Mouse (Mus musculus) limb, embryonic 12.5 days (tissue): Measurements from ENCODE around the gene Nav3. TPM values are rescaled to one million over a fixed set of nuclear protein-coding genes. Genes with fewer than 3 reads are reported as not detected.

ENCODE experiments used
- ATAC-seq: fragments of 200-750 bp; cut with Nextera tagmentation; 2 replicates; pipeline ENCODE4 v1.8.0; 2017; ENCODE audit warnings: low read depth, moderate TSS enrichment; ENCODE audit not compliant: insufficient number of reproducible peaks, insufficient read depth, low FRiP score, low TSS enrichment
- H3K27ac ChIP-seq: fragments of 300-500 bp; sonication (generic); 2 replicates; pipeline ENCODE4 v1.5.1; 2016; ENCODE audit warnings: mild to moderate bottlenecking, moderate library complexity
- H3K27me3 ChIP-seq: fragments of 300-500 bp; sonication (generic); 2 replicates; pipeline ENCODE4 v1.6.1; 2016; ENCODE audit warnings: mild to moderate bottlenecking, moderate library complexity
- H3K36me3 ChIP-seq: fragments of 300-500 bp; sonication (generic); 2 replicates; pipeline ENCODE4 v1.6.1; 2016; ENCODE audit warnings: mild to moderate bottlenecking, moderate library complexity
- H3K4me1 ChIP-seq: fragments of 300-500 bp; sonication (generic); replicated peaks from 2 replicates; pipeline ENCODE4 v1.6.1; 2016
- H3K4me2 ChIP-seq: fragments of 300-500 bp; sonication (generic); 2 replicates; pipeline ENCODE4 v1.6.1; 2016; ENCODE audit warnings: mild to moderate bottlenecking, moderate library complexity
- H3K4me3 ChIP-seq: fragments of 300-500 bp; sonication (generic); replicated peaks from 2 replicates; pipeline ENCODE4 v1.5.1; 2016; ENCODE audit warnings: mild to moderate bottlenecking
- H3K9ac ChIP-seq: fragments of 300-500 bp; sonication (generic); replicated peaks from 2 replicates; pipeline ENCODE4 v1.6.1; 2016; ENCODE audit warnings: mild to moderate bottlenecking, moderate library complexity
- H3K9me3 ChIP-seq: fragments of 300-500 bp; sonication (generic); 2 replicates; pipeline ENCODE4 v1.6.1; 2016; ENCODE audit warnings: mild to moderate bottlenecking, moderate library complexity
- WGBS: fragments of 180-500 bp; shearing (Covaris S2); methylation state at CpG from one replicate; pipeline ENCODE4 v1.1.7; 2016; 5-methylcytosine and 5-hydroxymethylcytosine counted together
- polyA plus RNA-seq: library from polyadenylated mRNA; unstranded; fragments of >200 nt; fragmentation: Nextera tagmentation; extraction: Ambion mirVana; gene quantifications from 2 replicates; pipeline ENCODE4 v1.2.1, GENCODE M21; 2016

Gene Nav3
- polyA plus RNA-seq, 1 experiment from 2014 or later: 3.0 TPM

DNA sequence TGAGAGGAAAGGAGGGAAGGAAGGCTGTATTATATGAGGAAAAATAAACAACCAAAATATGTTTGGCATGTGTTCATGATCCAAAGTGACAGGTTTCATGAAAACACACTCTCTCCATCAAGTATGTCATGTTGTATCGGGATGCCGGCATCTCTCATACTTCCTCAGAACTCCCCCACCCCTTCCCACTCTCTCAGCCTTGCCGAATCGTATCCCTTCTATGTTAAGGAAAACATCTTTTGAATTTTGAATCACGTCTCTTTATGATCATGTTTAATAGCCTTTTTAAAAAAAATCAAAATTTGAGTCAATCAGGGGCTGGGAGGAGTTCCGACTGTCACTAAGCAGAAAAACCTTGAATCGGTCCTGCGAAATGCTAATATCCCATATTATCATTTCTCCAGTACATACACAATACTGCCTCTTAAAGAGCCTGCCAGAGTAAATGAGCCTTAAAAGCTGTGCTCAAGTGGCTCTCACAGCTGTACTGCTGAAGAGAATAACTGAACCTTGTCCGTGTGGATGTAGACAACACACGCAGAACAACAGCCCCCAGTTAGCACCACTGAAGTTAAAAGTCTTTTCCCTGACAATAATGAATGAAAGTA lies 165.9 kb downstream of the Nav3 start:
- Histone ChIP-seq H3K9ac (no peak overlapping the region), H3K27me3 (no peaks in the 10 kb centered on the region), H3K4me1 (no peaks in the 10 kb centered on the region), H3K4me2 (no peak overlapping the region), H3K36me3 (no peaks in the 10 kb centered on the region), H3K4me3 (no peak overlapping the region), H3K9me3 (no peaks in the 10 kb centered on the region), H3K27ac (no peak overlapping the region)
- WGBS: 91% methylated on average over 10 of the region's 10 CpGs
- no peak for ATAC-seq

DNA sequence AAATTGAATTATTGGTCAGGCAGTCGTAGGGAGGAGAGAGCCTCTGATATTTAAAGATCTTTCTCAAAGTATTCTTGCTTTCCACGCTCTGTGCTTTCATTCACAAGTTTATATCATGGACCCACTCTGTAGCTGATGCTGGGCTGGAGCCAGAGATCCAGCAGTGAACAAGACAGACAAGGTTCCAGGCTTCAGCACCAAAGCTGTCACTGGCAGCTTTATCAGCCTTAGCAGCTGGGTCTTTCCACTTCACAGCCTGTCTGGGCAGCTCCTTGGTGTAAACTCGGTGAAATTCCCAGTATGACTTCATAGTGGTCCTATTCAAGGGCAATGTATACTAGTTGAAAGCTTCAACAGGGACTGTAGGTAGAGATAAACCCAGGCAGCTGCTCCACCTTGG lies 172.1 kb downstream of the Nav3 start:
- no peak overlapping the region for H3K4me2 ChIP-seq
- no peaks in the 10 kb centered on the region for H3K27me3 ChIP-seq
- no peak overlapping the region for H3K4me3 ChIP-seq
- no peak overlapping the region for H3K9ac ChIP-seq
- no peaks in the 10 kb centered on the region for H3K4me1 ChIP-seq
- H3K9me3 ChIP-seq: no peaks in the 10 kb centered on the region
- ATAC-seq: no peak
- H3K36me3 ChIP-seq: no peaks in the 10 kb centered on the region
- WGBS: 84% methylated on average over 3 of the region's 3 CpGs
- no peak overlapping the region for H3K27ac ChIP-seq

DNA sequence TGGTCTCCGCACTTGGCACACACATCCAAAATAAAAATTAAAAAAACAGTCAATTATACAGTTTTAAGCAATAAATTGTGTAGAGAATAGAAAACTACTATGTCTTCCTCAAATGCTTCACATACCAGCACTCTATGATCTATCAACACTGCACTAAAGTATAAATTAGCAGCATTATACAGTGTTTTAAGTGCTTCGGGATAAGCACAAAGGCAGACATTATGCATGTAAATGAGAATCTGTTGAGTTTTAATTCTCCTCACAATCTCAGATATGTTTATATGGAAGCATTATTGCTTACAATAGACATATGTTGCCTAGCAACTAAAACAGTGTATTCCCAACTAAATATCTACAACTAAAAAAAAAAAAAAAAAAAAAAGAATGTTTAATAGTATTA lies 183.2 kb downstream of the Nav3 start:
- Histone ChIP-seq H3K4me2 (no peak overlapping the region), H3K27ac (no peak overlapping the region), H3K27me3 (no peaks in the 10 kb centered on the region), H3K9me3 (no peaks in the 10 kb centered on the region), H3K4me1 (no peaks in the 10 kb centered on the region), H3K9ac (no peak overlapping the region), H3K4me3 (no peak overlapping the region), H3K36me3 (no peaks in the 10 kb centered on the region)
- no peak for ATAC-seq
- 91% methylated on average over 2 of the region's 2 CpGs for WGBS

DNA sequence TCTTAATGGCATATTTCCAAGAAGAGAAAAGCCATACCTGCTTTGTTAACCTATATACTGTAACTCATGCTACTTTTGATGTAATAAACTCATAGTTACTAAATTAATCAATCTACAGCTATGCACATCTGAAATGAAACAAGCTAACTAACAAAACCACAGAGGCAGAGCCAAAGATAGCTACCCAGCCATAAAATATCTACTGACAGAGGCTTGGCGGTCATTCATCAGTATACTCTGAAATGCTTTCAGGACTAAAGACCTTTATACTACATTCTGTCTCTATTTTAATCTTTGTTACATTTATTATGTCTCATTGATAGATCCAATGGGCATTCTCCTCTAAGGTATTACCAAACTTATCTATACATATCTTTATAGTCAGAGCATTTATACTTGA lies 185.4 kb downstream of the Nav3 start:
- Histone ChIP-seq H3K9ac (no peak overlapping the region), H3K27ac (no peak overlapping the region), H3K9me3 (no peaks in the 10 kb centered on the region), H3K27me3 (no peaks in the 10 kb centered on the region), H3K4me3 (no peak overlapping the region), H3K36me3 (no peaks in the 10 kb centered on the region), H3K4me1 (no peaks in the 10 kb centered on the region), H3K4me2 (no peak overlapping the region)
- no peak for ATAC-seq
- 85% methylated on average over 1 of the region's 1 CpGs for WGBS

DNA sequence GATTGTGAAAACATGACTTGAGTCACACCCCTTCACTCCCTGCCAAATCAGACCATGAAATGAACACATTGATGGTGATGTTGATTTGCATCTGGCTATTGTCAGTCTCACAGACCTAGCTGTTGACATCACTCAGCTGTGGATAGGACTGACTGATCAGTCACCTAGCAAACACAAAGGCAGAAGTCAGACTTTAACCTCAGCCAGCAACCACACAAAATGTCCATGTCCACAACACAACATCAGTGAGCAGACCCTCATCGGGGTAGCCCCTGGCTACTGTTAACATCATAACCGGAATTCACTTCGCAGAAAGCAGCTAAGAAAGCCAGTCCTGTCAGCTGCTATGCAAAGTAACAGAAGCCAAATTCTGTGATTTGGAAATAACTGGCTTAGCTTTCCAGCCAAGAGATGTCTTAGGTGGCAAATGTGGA lies 213.9 kb downstream of the Nav3 start:
- Histone ChIP-seq H3K4me2 (no peak overlapping the region), H3K36me3 (no peaks in the 10 kb centered on the region), H3K9ac (no peak overlapping the region), H3K27ac (no peak overlapping the region), H3K9me3 (no peaks in the 10 kb centered on the region), H3K27me3 (no peaks in the 10 kb centered on the region), H3K4me3 (no peak overlapping the region), H3K4me1 (no peaks in the 10 kb centered on the region)
- no peak for ATAC-seq
- WGBS: 91% methylated on average over 3 of the region's 3 CpGs

DNA sequence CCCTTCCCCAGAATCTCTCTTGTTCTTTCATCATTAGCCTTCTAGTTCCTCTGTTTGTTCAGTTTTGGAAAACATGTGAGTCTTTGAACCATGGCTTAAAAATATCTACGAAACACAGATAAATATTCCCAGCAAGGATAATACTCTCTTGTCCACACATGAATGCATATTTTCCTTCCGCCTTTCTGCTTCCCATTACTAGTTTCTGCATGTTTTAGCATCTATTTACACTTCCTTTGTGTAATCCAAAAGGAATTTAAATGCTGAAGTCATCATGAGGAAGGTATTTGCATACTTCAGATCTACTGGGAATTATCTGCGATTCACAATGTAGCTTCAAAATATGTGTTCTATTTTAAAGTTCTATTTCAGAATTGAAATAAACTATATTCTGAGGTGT lies 215.3 kb downstream of the Nav3 start:
- Histone ChIP-seq H3K27me3 (no peaks in the 10 kb centered on the region), H3K4me3 (no peak overlapping the region), H3K4me1 (no peaks in the 10 kb centered on the region), H3K9me3 (no peaks in the 10 kb centered on the region), H3K27ac (no peak overlapping the region), H3K9ac (no peak overlapping the region), H3K4me2 (no peak overlapping the region), H3K36me3 (no peaks in the 10 kb centered on the region)
- 86% methylated on average over 3 of the region's 3 CpGs for WGBS
- ATAC-seq: no peak

DNA sequence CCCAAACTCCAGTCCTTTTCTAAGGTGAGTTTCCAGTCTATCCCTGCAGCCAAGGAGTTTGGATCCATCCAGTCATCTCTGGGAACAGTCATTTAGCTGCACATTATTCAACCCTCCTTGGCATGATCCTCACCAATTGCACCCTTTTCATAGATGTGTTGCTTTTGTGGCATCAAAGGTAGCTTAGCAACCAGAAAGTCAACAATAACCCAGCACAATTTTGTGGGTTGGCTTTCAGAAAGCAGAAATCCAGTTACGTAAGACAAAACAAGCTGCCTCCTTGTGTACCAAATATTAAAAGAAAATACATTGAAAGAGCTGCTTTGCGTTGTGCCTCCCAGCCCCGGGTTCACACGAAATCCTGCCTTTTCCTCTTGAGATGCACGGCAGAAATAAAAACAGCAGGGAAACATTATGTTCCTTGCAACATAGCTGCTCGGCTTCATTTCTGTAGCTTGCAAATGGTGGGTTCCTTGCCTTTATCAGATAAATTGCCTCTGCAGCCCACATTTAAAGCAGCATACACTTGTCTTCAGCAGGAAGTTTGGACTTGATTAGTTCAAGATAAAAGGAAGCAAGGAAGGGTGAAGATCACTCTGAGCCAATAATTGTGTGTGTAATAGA lies 222.6 kb downstream of the Nav3 start:
- no peaks in the 10 kb centered on the region for H3K9me3 ChIP-seq
- WGBS: 64% methylated on average over 6 of the region's 6 CpGs
- no peak for ATAC-seq

DNA sequence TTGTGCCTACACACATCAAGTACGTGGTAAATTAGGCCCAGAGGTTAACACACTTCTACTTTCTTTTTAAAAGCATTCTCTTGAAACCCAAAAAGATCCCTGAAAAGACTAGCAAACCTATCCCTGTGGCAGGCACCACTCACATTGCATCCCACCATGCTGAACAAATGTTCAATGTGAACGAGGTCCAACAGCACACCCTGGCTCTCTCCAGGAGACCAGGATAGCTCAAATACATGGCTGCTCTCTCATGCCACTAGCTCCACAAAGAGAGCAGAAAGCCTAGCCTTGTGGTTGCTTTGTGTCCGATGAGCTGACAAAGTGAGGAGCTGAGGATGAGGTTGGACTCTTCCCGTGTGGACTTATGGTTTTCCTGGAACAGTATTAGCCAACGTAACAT lies 249.6 kb downstream of the Nav3 start:
- no peak overlapping the region for H3K4me3 ChIP-seq

More for the DNA sequence above, 222.6 kb downstream of the Nav3 start:
- Histone ChIP-seq H3K27me3 (no peaks in the 10 kb centered on the region), H3K4me1 (no peaks in the 10 kb centered on the region), H3K4me3 (no peak overlapping the region), H3K9ac (no peak overlapping the region), H3K36me3 (no peaks in the 10 kb centered on the region), H3K27ac (no peak overlapping the region), H3K4me2 (no peak overlapping the region)

DNA sequence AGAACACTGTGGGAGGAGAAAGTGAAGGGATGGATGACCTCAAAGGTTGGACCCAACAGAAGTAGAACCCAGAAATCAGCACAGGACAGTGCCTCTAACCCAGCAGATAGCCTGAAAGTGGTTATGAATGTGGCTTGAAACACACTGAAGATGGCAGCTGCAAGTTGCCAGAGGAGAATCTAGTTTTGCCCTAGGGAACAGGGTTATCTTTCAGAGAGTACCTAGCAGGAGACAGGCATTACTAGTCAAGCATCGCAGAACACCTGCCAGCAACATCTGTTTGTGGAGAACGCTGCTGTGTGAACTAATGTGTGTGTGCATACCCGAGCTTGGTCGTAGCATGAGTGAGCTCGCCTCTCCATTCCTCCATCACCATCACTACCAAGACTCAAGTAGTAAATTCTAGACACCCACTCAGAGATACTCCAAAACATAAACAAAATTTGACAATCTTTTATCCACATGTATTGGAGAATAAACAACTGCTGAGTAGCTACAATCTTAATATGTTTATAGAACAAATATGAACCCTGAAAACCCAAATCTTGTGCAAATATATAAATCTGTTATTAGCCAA lies 251.8 kb downstream of the Nav3 start:
- Histone ChIP-seq H3K9ac (no peak overlapping the region), H3K27me3 (no peaks in the 10 kb centered on the region), H3K36me3 (no peaks in the 10 kb centered on the region), H3K4me2 (no peak overlapping the region), H3K4me3 (no peak overlapping the region), H3K4me1 (no peaks in the 10 kb centered on the region), H3K27ac (no peak overlapping the region), H3K9me3 (no peaks in the 10 kb centered on the region)
- 87% methylated on average over 5 of the region's 5 CpGs for WGBS
- no peak for ATAC-seq

More for the DNA sequence above, 249.6 kb downstream of the Nav3 start:
- no peaks in the 10 kb centered on the region for H3K36me3 ChIP-seq
- H3K9me3 ChIP-seq: no peaks in the 10 kb centered on the region
- no peaks in the 10 kb centered on the region for H3K27me3 ChIP-seq
- no peaks in the 10 kb centered on the region for H3K4me1 ChIP-seq
- 85% methylated on average over 5 of the region's 5 CpGs for WGBS
- no peak overlapping the region for H3K4me2 ChIP-seq
- no peak for ATAC-seq
- no peak overlapping the region for H3K27ac ChIP-seq
- H3K9ac ChIP-seq: no peak overlapping the region

DNA sequence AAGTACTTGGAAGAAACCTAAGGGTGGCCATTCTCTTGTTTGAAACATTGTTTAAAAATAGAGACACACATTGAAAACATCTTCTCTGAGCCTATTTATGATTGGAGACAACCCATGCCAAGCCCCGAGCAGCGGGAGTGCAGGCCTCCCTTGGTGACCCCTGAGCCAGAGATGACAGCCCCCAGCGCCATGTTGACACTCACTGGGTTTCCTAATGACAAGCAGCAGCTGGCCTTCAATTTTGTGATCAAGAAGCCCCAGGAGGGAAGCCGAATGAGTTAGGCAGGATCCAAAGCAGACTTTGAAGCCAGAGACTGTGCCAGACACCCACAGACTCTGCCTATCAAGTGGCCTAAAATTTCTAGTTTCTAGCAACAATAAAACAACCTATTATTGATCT lies 263.1 kb downstream of the Nav3 start:
- Histone ChIP-seq H3K27me3 (no peaks in the 10 kb centered on the region), H3K4me3 (no peak overlapping the region), H3K4me1 (no peaks in the 10 kb centered on the region), H3K27ac (no peak overlapping the region), H3K36me3 (no peaks in the 10 kb centered on the region), H3K4me2 (no peak overlapping the region), H3K9me3 (no peaks in the 10 kb centered on the region), H3K9ac (no peak overlapping the region)
- no peak for ATAC-seq
- 49% methylated on average over 4 of the region's 4 CpGs for WGBS

DNA sequence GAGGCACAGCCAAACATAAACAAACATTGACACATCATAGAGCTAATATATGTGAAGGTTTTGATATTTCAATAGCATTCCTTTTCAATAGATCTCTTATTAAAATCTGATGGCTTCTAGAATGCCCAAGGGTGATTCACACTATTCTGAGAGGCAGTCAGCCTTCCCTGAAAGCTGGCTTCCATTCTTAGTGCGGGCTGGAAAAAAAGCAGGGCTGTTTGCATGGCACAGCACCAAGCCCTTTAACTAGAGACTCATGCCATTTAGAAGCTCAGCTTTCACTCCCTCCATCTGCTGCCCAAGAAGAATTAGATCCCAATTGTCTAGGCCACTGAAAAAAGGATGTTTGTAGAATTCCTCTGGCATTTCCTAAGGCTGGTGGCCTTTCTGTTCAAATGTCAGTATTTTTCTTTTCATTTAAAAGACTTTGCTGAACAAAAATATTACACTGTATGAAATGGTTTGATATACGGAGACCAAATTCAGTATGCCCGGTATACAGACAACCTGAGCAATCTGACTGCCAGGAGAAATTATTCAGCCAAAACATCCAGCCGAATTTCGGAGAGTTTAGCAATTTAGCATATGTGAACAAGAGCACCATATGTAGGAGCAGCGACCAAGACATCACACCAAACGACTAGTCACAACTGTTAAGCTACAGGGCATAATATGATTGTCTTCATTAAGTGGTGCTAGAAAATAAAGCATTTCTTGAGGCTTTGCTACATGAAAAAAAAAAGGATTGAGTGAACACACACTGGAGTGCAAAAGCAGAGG lies 263.8 kb downstream of the Nav3 start:
- H3K36me3 ChIP-seq: no peaks in the 10 kb centered on the region
- 80% methylated on average over 7 of the region's 7 CpGs for WGBS
- H3K9ac ChIP-seq: no peak overlapping the region
- ATAC-seq: no peak
- H3K27ac ChIP-seq: no peak overlapping the region
- no peaks in the 10 kb centered on the region for H3K27me3 ChIP-seq
- no peak overlapping the region for H3K4me3 ChIP-seq
- H3K9me3 ChIP-seq: no peaks in the 10 kb centered on the region
- no peaks in the 10 kb centered on the region for H3K4me1 ChIP-seq
- no peak overlapping the region for H3K4me2 ChIP-seq
